Mouse (Mus musculus): ENCODE measurements around the gene Ovol2. TPM values are rescaled to one million over a fixed set of nuclear protein-coding genes. Genes with fewer than 3 reads are reported as not detected.

Ovol2 gene
- polyA plus RNA-seq, 1 experiment from 2014 or later, result 3.6 TPM

- H3K9ac ChIP-seq, result no peak overlapping the region
- H3K4me2 ChIP-seq, result no peak overlapping the region
- no peaks in the 10 kb centered on the region for H3K9me3 ChIP-seq
- H3K4me3 ChIP-seq (replicated peaks), result no peak overlapping the region
- ATAC-seq (ENCODE audit: insufficient read depth, low FRiP score, low read depth), result no peak
- H3K27me3 ChIP-seq (replicated peaks), result no peaks in the 10 kb centered on the region
- peaks cover 20% of the 10 kb centered on the region; the same call in 1 of the 2 replicates for H3K36me3 ChIP-seq
- 91% methylated on average over 3 of the region's 3 CpGs for whole genome bisulfite sequencing
- 0 out of 2 replicates have a peak, but pooled peaks cover 5% of the 10 kb centered on the region for H3K4me1 ChIP-seq
- H3K27ac ChIP-seq, result no peak overlapping the region
Observed at GRCm38 (mm10) chr2:144276885-144277284, 55.1 kb downstream of the Ovol2 start.

GRCm38 (mm10) chr2:144274741-144275140 is 57.2 kb downstream of the Ovol2 start:
- Histone ChIP-seq H3K4me1 (0 out of 2 replicates have a peak, but pooled peaks cover 5% of the 10 kb centered on the region), H3K4me2 (peak overlapping the region; percentile 8; the same call in 1 of the 2 replicates), H3K36me3 (peaks cover 19% of the 10 kb centered on the region; the same call in 1 of the 2 replicates), H3K9me3 (no peaks in the 10 kb centered on the region), H3K27ac (peak overlapping the region; percentile 61; the same call in 1 of the 2 replicates), H3K27me3 (replicated peaks) (no peaks in the 10 kb centered on the region), H3K4me3 (replicated peaks) (no peak overlapping the region), H3K9ac (no peak overlapping the region)
- no peak for ATAC-seq (ENCODE audit: insufficient read depth, low FRiP score, low read depth)
- WGBS, result 23% methylated on average over 8 of the region's 8 CpGs

- Histone ChIP-seq H3K36me3 (peaks cover 6% of the 10 kb centered on the region; the same call in 1 of the 2 replicates), H3K27ac (no peak overlapping the region), H3K4me1 (peaks cover 5% of the 10 kb centered on the region; the same call in 1 of the 2 replicates), H3K4me3 (replicated peaks) (no peak overlapping the region), H3K27me3 (replicated peaks) (no peaks in the 10 kb centered on the region), H3K9ac (no peak overlapping the region), H3K9me3 (no peaks in the 10 kb centered on the region), H3K4me2 (no peak overlapping the region)
- no peak for ATAC-seq (ENCODE audit: insufficient read depth, low FRiP score, low read depth)
- 87% methylated on average over 12 of the region's 12 CpGs for WGBS
Observed at GRCm38 (mm10) chr2:144272088-144272487, 59.9 kb downstream of the Ovol2 start.

GRCm38 (mm10) chr2:144270507-144271420 is 61.2 kb downstream of the Ovol2 start, which contains the start of the genes Mgme1 and Snx5:
Mgme1 (plus strand) TSS chr2:144270663.
Snx5 (minus strand) TSS chr2:144270906.
- H3K9me3 ChIP-seq, result no peaks in the 10 kb centered on the region
- peaks cover 5% of the 10 kb centered on the region; the same call in 1 of the 2 replicates for H3K4me1 ChIP-seq
- H3K4me2 ChIP-seq, result peak within 1 kb of the TSS; percentile 80
- H3K4me3 ChIP-seq (replicated peaks), result peak within 1 kb of the TSS; percentile 93
- peak within 1 kb of the TSS; percentile 96 for H3K27ac ChIP-seq
- WGBS, result under 1% methylated on average over 93 of the region's 93 CpGs
- H3K9ac ChIP-seq, result peak within 1 kb of the TSS; percentile 87
- ATAC-seq (ENCODE audit: insufficient read depth, low FRiP score, low read depth), result peak; percentile 95
- H3K27me3 ChIP-seq (replicated peaks), result no peaks in the 10 kb centered on the region
- no peaks in the 10 kb centered on the region for H3K36me3 ChIP-seq

- Histone ChIP-seq H3K36me3 (no peaks in the 10 kb centered on the region), H3K9ac (peak overlapping the region; percentile 87), H3K4me1 (peaks cover 5% of the 10 kb centered on the region; the same call in 1 of the 2 replicates), H3K4me3 (replicated peaks) (peak overlapping the region; percentile 93), H3K27ac (peak overlapping the region; percentile 96), H3K27me3 (replicated peaks) (no peaks in the 10 kb centered on the region), H3K4me2 (peak overlapping the region; percentile 80), H3K9me3 (no peaks in the 10 kb centered on the region)
- ATAC-seq (ENCODE audit: insufficient read depth, low FRiP score, low read depth), result no peak
- under 1% methylated on average over 32 of the region's 33 CpGs for WGBS
Observed at GRCm38 (mm10) chr2:144269679-144270475, 62.1 kb downstream of the Ovol2 start.

GRCm38 (mm10) chr2:144269306-144269650 is 62.7 kb downstream of the Ovol2 start:
- H3K27me3 ChIP-seq (replicated peaks), result no peaks in the 10 kb centered on the region
- peak overlapping the region; percentile 93 for H3K4me3 ChIP-seq (replicated peaks)
- ATAC-seq (ENCODE audit: insufficient read depth, low FRiP score, low read depth), result no peak
- WGBS, result 1% methylated on average over 11 of the region's 11 CpGs
- H3K4me1 ChIP-seq, result peaks cover 5% of the 10 kb centered on the region; the same call in 1 of the 2 replicates
- H3K27ac ChIP-seq, result no peak overlapping the region; the same call in 1 of the 2 replicates
- H3K9me3 ChIP-seq, result no peaks in the 10 kb centered on the region
- peak overlapping the region; percentile 80 for H3K4me2 ChIP-seq
- H3K36me3 ChIP-seq, result no peaks in the 10 kb centered on the region
- peak overlapping the region; percentile 87; the same call in 1 of the 2 replicates for H3K9ac ChIP-seq

- Histone ChIP-seq H3K27ac (no peak overlapping the region; the same call in 1 of the 2 replicates), H3K27me3 (replicated peaks) (no peaks in the 10 kb centered on the region), H3K36me3 (no peaks in the 10 kb centered on the region; the same call in 1 of the 2 replicates), H3K9me3 (no peaks in the 10 kb centered on the region), H3K4me1 (peaks cover 5% of the 10 kb centered on the region; the same call in 1 of the 2 replicates), H3K4me3 (replicated peaks) (peak overlapping the region; percentile 93), H3K4me2 (peak overlapping the region; percentile 80), H3K9ac (0 out of 2 replicates have a peak overlapping the region, but pooled peaks have one; percentile 19)
- 4% methylated on average over 6 of the region's 6 CpGs for WGBS
- ATAC-seq (ENCODE audit: insufficient read depth, low FRiP score, low read depth), result no peak
Observed at GRCm38 (mm10) chr2:144268446-144269305, 63.3 kb downstream of the Ovol2 start.

- 0 out of 2 replicates have a peak overlapping the region, but pooled peaks have one; percentile 93 for H3K4me3 ChIP-seq (replicated peaks)
- H3K4me1 ChIP-seq, result no peaks in the 10 kb centered on the region; the same call in 1 of the 2 replicates
- no peak overlapping the region for H3K27ac ChIP-seq
- no peak overlapping the region for H3K9ac ChIP-seq
- no peaks in the 10 kb centered on the region for H3K27me3 ChIP-seq (replicated peaks)
- 45% methylated on average over 1 of the region's 1 CpGs for WGBS
- no peak for ATAC-seq (ENCODE audit: insufficient read depth, low FRiP score, low read depth)
- H3K9me3 ChIP-seq, result no peaks in the 10 kb centered on the region
- H3K36me3 ChIP-seq, result no peaks in the 10 kb centered on the region; the same call in 1 of the 2 replicates
- H3K4me2 ChIP-seq, result peak overlapping the region; percentile 80
Observed at GRCm38 (mm10) chr2:144267731-144268015, 64.3 kb downstream of the Ovol2 start.

- WGBS, result 48% methylated on average over 5 of the region's 5 CpGs
- Histone ChIP-seq H3K9me3 (no peaks in the 10 kb centered on the region), H3K9ac (no peak overlapping the region), H3K4me2 (peak overlapping the region; percentile 80), H3K27me3 (replicated peaks) (no peaks in the 10 kb centered on the region), H3K36me3 (no peaks in the 10 kb centered on the region; the same call in 1 of the 2 replicates), H3K4me3 (replicated peaks) (no peak overlapping the region), H3K27ac (no peak overlapping the region), H3K4me1 (no peaks in the 10 kb centered on the region; the same call in 1 of the 2 replicates)
- no peak for ATAC-seq (ENCODE audit: insufficient read depth, low FRiP score, low read depth)
Observed at GRCm38 (mm10) chr2:144267004-144267730, 64.8 kb downstream of the Ovol2 start.

- no peak overlapping the region for H3K27ac ChIP-seq
- H3K4me2 ChIP-seq, result no peak overlapping the region
- H3K27me3 ChIP-seq (replicated peaks), result no peaks in the 10 kb centered on the region
- H3K9me3 ChIP-seq, result no peaks in the 10 kb centered on the region
- no peak overlapping the region for H3K9ac ChIP-seq
- H3K36me3 ChIP-seq, result peaks cover 6% of the 10 kb centered on the region; the same call in 1 of the 2 replicates
- H3K4me1 ChIP-seq, result no peaks in the 10 kb centered on the region; the same call in 1 of the 2 replicates
- no peak overlapping the region for H3K4me3 ChIP-seq (replicated peaks)
- WGBS, result 41% methylated on average over 4 of the region's 4 CpGs
- ATAC-seq (ENCODE audit: insufficient read depth, low FRiP score, low read depth), result no peak
Observed at GRCm38 (mm10) chr2:144265916-144266683, 65.8 kb downstream of the Ovol2 start.

Data from stomach, embryonic 15.5 days (tissue).